Mouse (Mus musculus) erythroblast, adult 5-6 weeks (primary cell): Measurements from ENCODE around the gene Fcho2. TPM values are rescaled to one million over a fixed set of nuclear protein-coding genes. Genes with fewer than 3 reads are reported as not detected.

Source experiments
- ATAC-seq: replicated peaks from 2 replicates; pipeline ENCODE4 v1.8.0; 2016; ENCODE audit warnings: moderate number of reproducible peaks, mild to moderate bottlenecking, moderate TSS enrichment, inconsistent platforms; ENCODE audit not compliant: poor library complexity, low FRiP score, severe bottlenecking
- total RNA-seq, 2 experiments: library from RNA; stranded (forward) in 1 of 2; stranded (reverse) in 1 of 2; fragments of 150-400 nt in 1 of 2; fragments of 200-764, 138-1000 nt in 1 of 2; gene quantifications; 2 replicates each; pipeline versions ENCODE4 v1.2.3 to v1.2.4; 2015 to 2017; ENCODE audit warnings: low replicate concordance in 2 of 2

Gene Fcho2
- total RNA-seq, 2 experiments from 2014 or later: 476 to 565 TPM

GRCm38 (mm10) chr13:98723430-98723829 is 91.8 kb downstream of the Fcho2 start:
- no peak for ATAC-seq

- ATAC-seq: no peak
These were observed 93.0 kb downstream of the Fcho2 start for GRCm38 (mm10) chr13:98722296-98722695.

- no peak for ATAC-seq
These were observed 99.1 kb downstream of the Fcho2 start for GRCm38 (mm10) chr13:98716176-98716575.

GRCm38 (mm10) chr13:98715443-98715990 is 99.7 kb downstream of the Fcho2 start:
- no peak for ATAC-seq

GRCm38 (mm10) chr13:98710655-98711054 is 104.6 kb downstream of the Fcho2 start:
- ATAC-seq: no peak

GRCm38 (mm10) chr13:98710236-98710635 is 105.0 kb downstream of the Fcho2 start:
- ATAC-seq: no peak

GRCm38 (mm10) chr13:98705501-98705900 is 109.7 kb downstream of the Fcho2 start:
- no peak for ATAC-seq

GRCm38 (mm10) chr13:98703786-98704185 is 111.5 kb downstream of the Fcho2 start:
- ATAC-seq: no peak

GRCm38 (mm10) chr13:98702361-98702760 is 112.9 kb downstream of the Fcho2 start:
- ATAC-seq: no peak

GRCm38 (mm10) chr13:98701309-98701675 is 114.0 kb downstream of the Fcho2 start:
- no peak for ATAC-seq

- no peak for ATAC-seq
These were observed 114.5 kb downstream of the Fcho2 start for GRCm38 (mm10) chr13:98700661-98701308.

- no peak for ATAC-seq
These were observed 115.2 kb downstream of the Fcho2 start for GRCm38 (mm10) chr13:98699982-98700540.

GRCm38 (mm10) chr13:98699051-98699744 is 116.1 kb downstream of the Fcho2 start:
- no peak for ATAC-seq

GRCm38 (mm10) chr13:98696716-98697115 is 118.5 kb downstream of the Fcho2 start:
- ATAC-seq: no peak

- ATAC-seq: no peak
These were observed 119.7 kb downstream of the Fcho2 start for GRCm38 (mm10) chr13:98695546-98695945.

- ATAC-seq: no peak
These were observed 120.4 kb downstream of the Fcho2 start, which contains the start of gene Tmem171 for GRCm38 (mm10) chr13:98694773-98695314. Gene Tmem171, minus strand, starts transcription at chr13:98694834.

GRCm38 (mm10) chr13:98693316-98693715 is 121.9 kb downstream of the Fcho2 start:
- ATAC-seq: no peak

- no peak for ATAC-seq
These were observed 123.2 kb downstream of the Fcho2 start for GRCm38 (mm10) chr13:98691956-98692515.

GRCm38 (mm10) chr13:98690886-98691285 is 124.4 kb downstream of the Fcho2 start:
- ATAC-seq: no peak

- no peak for ATAC-seq
These were observed 125.5 kb downstream of the Fcho2 start for GRCm38 (mm10) chr13:98689605-98690290.
